In genomic region chr4:125099458-125099857, GRCm38 (mm10) we compare ENCODE assay signal across 9 mouse cellular contexts. TPM values are rescaled to one million over a fixed set of nuclear protein-coding genes. Genes with fewer than 3 reads are reported as not detected.
DNase-seq lines count a peak whose midpoint lies in the region; ATAC-seq and TF ChIP-seq lines count a peak whose summit lies in the region.
"Had no signal": no experiment of that assay in that cellular context is flagged by ENCODE, and none has a peak within 500 bp of the region (broad histone marks: within the 10 kb centered on the region; RNA-seq: fewer than 3 reads in every experiment).

No protein-coding gene starts in this region.

- ATAC-seq in hindbrain, postnatal 0 days: peak; percentile 77
- ATAC-seq in megakaryocyte progenitor cell, adult 5-6 weeks (replicated peaks; ENCODE audit: poor library complexity): peak; percentile 90

- no peak overlapping the region for H3K4me3 ChIP-seq in hindbrain, postnatal 0 days (ENCODE audit: low read length)
- H3K4me3 ChIP-seq: limb, embryonic 15.5 days had no signal

- peaks cover 14% of the 10 kb centered on the region; the same call in 1 of the 2 replicates for H3K36me3 ChIP-seq in hindbrain, postnatal 0 days (ENCODE audit: insufficient read depth, low read length)

- WGBS in hindbrain, postnatal 0 days: 7% methylated on average over 8 of the region's 8 CpGs

- no peaks in the 10 kb centered on the region for H3K9me3 ChIP-seq in hindbrain, postnatal 0 days (ENCODE audit: low read length)
- H3K9me3 ChIP-seq: limb, embryonic 15.5 days had no signal

- peak; percentile 98 for TF ChIP-seq CTCF in hindbrain, postnatal 0 days (IDR thresholded peaks at IDR 0.05; ENCODE audit: low read depth)

- H3K4me2 ChIP-seq in hindbrain, postnatal 0 days (ENCODE audit: low read depth, low read length): no peak overlapping the region
- H3K4me2 ChIP-seq: limb, embryonic 15.5 days had no signal

- peak; percentile 92 for DNase-seq in R1 (ENCODE audit: low read depth, low spot score)
- DNase-seq in cerebellum, adult 9-11 months: peak; percentile 72
- DNase-seq in frontal cortex, postnatal 14 days (ENCODE audit: low spot score in 2 of 2): peak; percentile 57 to 82
- DNase-seq in hindbrain, postnatal 0 days (ENCODE audit: low spot score): peak; percentile 89
- peak; percentile 37 for DNase-seq in left cerebral cortex, adult 11 months (ENCODE audit: low spot score)
- DNase-seq in right cerebral cortex, postnatal 14 days: peak; percentile 88
- peak; percentile 82 for DNase-seq in urinary bladder, postnatal 25 days (ENCODE audit: low spot score)

- no peak overlapping the region for H3K9ac ChIP-seq in hindbrain, postnatal 0 days (replicated peaks; ENCODE audit: low read length)
- H3K9ac ChIP-seq: limb, embryonic 15.5 days had no signal

- H3K4me1 ChIP-seq in hindbrain, postnatal 0 days (ENCODE audit: insufficient read depth, low read length): no peaks in the 10 kb centered on the region
- H3K4me1 ChIP-seq: limb, embryonic 15.5 days had no signal

- no peak overlapping the region for H3K27ac ChIP-seq in hindbrain, postnatal 0 days
- H3K27ac ChIP-seq: limb, embryonic 15.5 days had no signal

- H3K27me3 ChIP-seq in hindbrain, postnatal 0 days (ENCODE audit: insufficient read depth, low read length): no peaks in the 10 kb centered on the region
- H3K27me3 ChIP-seq: limb, embryonic 15.5 days had no signal

RNA-seq across cellular contexts. Expression of gene Meaf6, which starts 14.5 kb away (rescaled TPM):
- total RNA-seq in hindbrain, postnatal 0 days (2014; rRNA removed): 47.0 and 50.4 TPM in 2 replicates
- polyA plus RNA-seq in hindbrain, postnatal 0 days (2015; fragmentation: Nextera tagmentation; extraction: Ambion mirVana): 131 and 133 TPM in 2 replicates
- total RNA-seq in megakaryocyte progenitor cell, adult 5-6 weeks (2015): 37.5 and 48.8 TPM in 2 replicates
- total RNA-seq in megakaryocyte progenitor cell, adult 5-6 weeks (2017): 39.0 and 57.7 TPM in 2 replicates

RNA-seq across cellular contexts. Expression of gene Zc3h12a, which starts 28.2 kb away (rescaled TPM):
- not detected in 2 replicates for total RNA-seq in hindbrain, postnatal 0 days (2014; rRNA removed)
- 0.16 and 0.31 TPM in 2 replicates for polyA plus RNA-seq in hindbrain, postnatal 0 days (2015; fragmentation: Nextera tagmentation; extraction: Ambion mirVana)
- 6.0 and 6.2 TPM in 2 replicates for total RNA-seq in megakaryocyte progenitor cell, adult 5-6 weeks (2015)
- 2.3 and 3.6 TPM in 2 replicates for total RNA-seq in megakaryocyte progenitor cell, adult 5-6 weeks (2017)

RNA-seq across cellular contexts. Expression of gene Snip1, which starts 33.0 kb away (rescaled TPM):
- total RNA-seq in hindbrain, postnatal 0 days (2014; rRNA removed): 29.2 and 35.0 TPM in 2 replicates
- polyA plus RNA-seq in hindbrain, postnatal 0 days (2015; fragmentation: Nextera tagmentation; extraction: Ambion mirVana): 15.7 and 16.3 TPM in 2 replicates
- total RNA-seq in megakaryocyte progenitor cell, adult 5-6 weeks (2015): 22.0 and 28.6 TPM in 2 replicates
- 28.3 and 33.5 TPM in 2 replicates for total RNA-seq in megakaryocyte progenitor cell, adult 5-6 weeks (2017)

RNA-seq across cellular contexts. Expression of gene Dnali1, which starts 34.0 kb away (rescaled TPM):
- total RNA-seq in hindbrain, postnatal 0 days (2014; rRNA removed): 0.73 and 2.4 TPM in 2 replicates
- polyA plus RNA-seq in hindbrain, postnatal 0 days (2015; fragmentation: Nextera tagmentation; extraction: Ambion mirVana): 1.4 and 1.5 TPM in 2 replicates
- total RNA-seq in megakaryocyte progenitor cell, adult 5-6 weeks (2015): 0.15 TPM in 1 of 2 replicates, not detected in the other
- not detected in 2 replicates for total RNA-seq in megakaryocyte progenitor cell, adult 5-6 weeks (2017)

Comparison
In these comparisons a context has a peak if more than half of its experiments do, and no peak if none do; other contexts are left out.
1. DNase-seq: peak in every context shown above with its lines; median percentile 92 in R1; 89 in hindbrain, postnatal 0 days; 88 in right cerebral cortex, postnatal 14 days; 82 in urinary bladder, postnatal 25 days; 72 in cerebellum, adult 9-11 months; 70 in frontal cortex, postnatal 14 days; 37 in left cerebral cortex, adult 11 months.